Mouse (Mus musculus) common myeloid progenitor, adult 5-6 weeks (primary cell): ENCODE measurements around the gene Gnb1. TPM values are rescaled to one million over a fixed set of nuclear protein-coding genes. Genes with fewer than 3 reads are reported as not detected.
"Not testable (repeated sequence)": the region's sequence is repeated elsewhere in the genome, so short reads cannot be mapped to it uniquely, and the experiment has no call there.

Source experiments
- ATAC-seq: replicated peaks from 2 replicates; pipeline ENCODE4 v1.8.0; 2016; ENCODE audit warnings: low read depth, mild to moderate bottlenecking, moderate TSS enrichment, inconsistent platforms; ENCODE audit not compliant: poor library complexity, severe bottlenecking
- total RNA-seq: library from RNA; stranded (forward); fragments of 200-1000, 187-1606 nt; gene quantifications from 2 replicates; pipeline ENCODE4 v1.2.3, GENCODE M21; 2017

Gnb1 gene
- total RNA-seq: 174 and 208 TPM in 2 replicates

DNA sequence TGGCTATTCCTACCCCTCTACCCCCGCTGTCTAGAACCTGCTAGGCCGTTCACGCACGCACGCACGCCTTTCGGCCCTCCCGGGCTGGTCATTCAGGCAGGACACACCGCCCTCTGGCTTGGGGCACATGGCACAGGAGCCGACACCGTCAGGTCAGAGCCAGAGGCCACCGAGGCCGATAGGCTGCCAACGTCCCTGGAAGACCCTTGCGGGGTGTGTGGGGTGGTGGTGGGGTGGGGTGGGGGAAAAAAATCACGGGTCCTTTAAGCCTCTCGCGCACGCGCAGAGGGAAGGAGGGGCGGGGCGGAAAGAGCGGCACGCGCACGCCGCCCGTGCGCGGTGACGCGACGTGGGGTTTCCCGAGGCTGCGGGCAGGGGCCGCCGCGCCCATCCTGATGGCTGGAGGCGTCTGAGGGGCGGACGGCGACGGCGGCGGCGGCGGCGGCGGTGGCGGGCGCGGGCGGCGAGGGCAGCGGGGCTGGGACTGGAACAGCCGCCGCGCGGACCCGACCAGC lies at the start of gene Gnb1:
Gene Gnb1 (plus strand): TSS at position 372 of the 515 bp plus-strand sequence.
- peak; percentile 57 for ATAC-seq

GRCm38 (mm10) chr4:155442808-155443207 lies 48.4 kb upstream of the Gnb1 start:
- ATAC-seq: no peak

- ATAC-seq: no peak
Measured at GRCm38 (mm10) chr4:155451597-155451996, 39.6 kb upstream of the Gnb1 start.

DNA sequence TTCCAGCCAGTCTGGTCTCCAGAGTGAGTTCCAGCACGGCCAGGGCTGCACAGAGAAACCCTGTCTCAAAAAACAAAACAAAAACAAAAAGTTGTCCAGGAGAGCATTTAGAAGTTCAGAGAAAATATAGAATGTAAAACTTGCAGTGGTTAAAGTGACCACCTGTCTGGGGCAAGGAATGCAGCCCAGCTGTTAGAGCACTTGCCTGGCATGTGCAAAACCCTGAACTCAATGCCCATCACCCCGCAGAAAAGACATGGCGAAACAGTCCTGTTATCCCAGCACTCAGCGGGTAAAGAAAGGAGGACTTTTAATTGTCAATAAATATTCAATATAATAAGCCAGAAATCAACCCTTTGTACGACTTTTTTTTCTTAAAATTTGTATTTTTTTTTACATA lies 32.6 kb upstream of the Gnb1 start:
- ATAC-seq: no peak

GRCm38 (mm10) chr4:155463050-155463449 lies 28.1 kb upstream of the Gnb1 start:
- ATAC-seq: no peak

- no peak for ATAC-seq
Measured at GRCm38 (mm10) chr4:155463611-155464010, 27.6 kb upstream of the Gnb1 start.

DNA sequence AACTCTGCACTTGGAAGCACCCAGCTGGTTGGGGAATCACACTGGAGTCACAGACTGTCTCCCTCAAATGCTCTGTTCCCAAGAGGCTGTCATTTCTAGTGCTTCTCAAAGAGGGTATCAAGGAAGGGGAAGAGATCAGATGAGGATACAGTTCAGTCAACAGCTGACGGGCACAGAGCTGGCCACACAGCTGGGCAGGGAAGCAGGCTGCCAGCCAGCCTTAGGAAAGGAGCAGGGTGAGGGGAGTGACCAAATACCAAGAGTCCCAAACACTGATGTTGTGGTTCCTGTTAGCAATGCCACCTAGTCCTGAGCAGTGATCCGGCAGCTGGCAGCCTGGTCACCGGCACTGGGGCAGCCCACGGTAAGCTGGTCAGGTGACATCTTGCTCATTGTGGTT lies 27.1 kb upstream of the Gnb1 start:
- no peak for ATAC-seq

DNA sequence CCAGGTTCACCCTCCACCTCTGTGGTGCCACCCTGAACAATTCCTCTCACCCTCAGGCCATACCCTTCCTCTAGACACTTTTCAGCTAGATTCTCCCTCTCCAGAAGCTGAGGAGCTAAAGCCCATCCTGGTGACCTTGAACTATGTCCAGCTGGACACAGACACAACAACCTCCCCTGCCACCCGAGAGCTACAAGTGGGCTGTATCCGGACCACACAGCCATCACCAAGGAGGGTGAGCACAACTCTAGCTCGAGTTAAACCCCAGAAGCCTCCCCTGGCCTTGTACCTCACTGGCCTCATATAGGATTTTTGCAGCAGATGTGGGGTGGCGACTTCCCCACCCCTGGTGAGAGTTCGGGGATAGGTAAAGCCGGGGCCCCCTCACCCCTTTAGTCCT lies 25.6 kb upstream of the Gnb1 start:
- no peak for ATAC-seq

- ATAC-seq: no peak
Measured at GRCm38 (mm10) chr4:155466080-155466479, 25.1 kb upstream of the Gnb1 start.

GRCm38 (mm10) chr4:155467237-155468010 lies 23.7 kb upstream of the Gnb1 start:
- no peak for ATAC-seq

GRCm38 (mm10) chr4:155468952-155469351 lies 22.2 kb upstream of the Gnb1 start, which contains the start of gene Tmem52:
Tmem52 (plus strand) TSS chr4:155469114.
- ATAC-seq: peak; percentile 89

DNA sequence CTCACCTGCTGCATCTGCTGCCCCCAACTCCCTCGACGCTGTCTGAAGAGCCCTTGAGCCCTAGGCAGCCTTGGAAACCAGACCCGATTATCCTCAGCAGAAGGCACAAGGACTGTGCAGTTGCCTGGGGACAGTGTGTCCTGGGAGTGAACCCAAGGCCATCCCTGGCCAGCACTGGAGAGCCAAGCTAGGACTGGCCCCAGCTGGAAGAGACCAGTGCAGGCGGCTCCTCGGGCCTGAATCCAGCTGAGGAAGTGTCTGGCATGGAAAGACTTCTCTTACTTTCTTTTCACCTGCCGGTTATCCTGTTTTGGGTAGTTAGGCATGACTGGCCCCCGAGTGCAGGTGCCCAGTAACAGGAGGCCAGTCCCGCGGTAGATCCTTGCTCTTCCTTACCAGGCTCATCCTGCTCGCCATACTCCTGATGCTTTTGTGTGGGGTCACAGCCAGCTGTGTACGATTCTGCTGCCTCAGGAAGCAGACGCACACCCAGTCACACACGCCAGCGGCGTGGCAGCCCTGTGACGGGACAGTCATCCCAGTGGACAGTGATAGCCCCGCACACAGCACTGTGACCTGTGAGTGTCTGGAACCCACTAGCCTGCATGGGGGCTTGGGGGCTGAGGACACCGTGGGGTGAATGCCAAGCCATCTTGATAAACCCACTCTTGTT lies 21.4 kb upstream of the Gnb1 start:
- no peak for ATAC-seq

GRCm38 (mm10) chr4:155470263-155470953 lies 20.8 kb upstream of the Gnb1 start:
- ATAC-seq: 0 out of 2 replicates have a peak, but pooled peaks have one; percentile 9

DNA sequence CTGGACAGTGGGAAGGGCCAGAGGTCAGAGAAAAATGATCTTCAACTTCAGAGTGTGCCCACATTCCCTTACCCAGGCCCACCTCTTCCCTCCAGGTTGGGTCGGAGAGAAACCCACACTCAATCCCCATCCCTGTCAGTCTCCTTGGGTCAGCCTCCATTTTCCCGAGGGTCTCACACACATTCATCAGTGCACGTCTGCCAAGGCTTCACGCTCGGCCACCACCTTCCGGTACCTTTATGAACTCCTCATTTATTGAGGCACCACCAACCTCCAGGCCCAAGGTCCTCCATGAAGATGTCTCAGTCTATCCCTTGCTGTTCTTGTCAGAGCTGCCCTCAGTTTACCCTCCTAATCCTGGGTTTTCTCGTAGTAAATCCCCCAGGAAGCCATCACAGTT lies 20.2 kb upstream of the Gnb1 start:
- ATAC-seq: no peak

- ATAC-seq: no peak
Measured at GRCm38 (mm10) chr4:155471406-155471805, 19.8 kb upstream of the Gnb1 start.

- ATAC-seq: no peak
Measured at GRCm38 (mm10) chr4:155472716-155473290, 18.4 kb upstream of the Gnb1 start.

GRCm38 (mm10) chr4:155473319-155473718 lies 17.8 kb upstream of the Gnb1 start:
- ATAC-seq: no peak

GRCm38 (mm10) chr4:155473796-155474195 lies 17.4 kb upstream of the Gnb1 start:
- not testable (repeated sequence) for ATAC-seq

DNA sequence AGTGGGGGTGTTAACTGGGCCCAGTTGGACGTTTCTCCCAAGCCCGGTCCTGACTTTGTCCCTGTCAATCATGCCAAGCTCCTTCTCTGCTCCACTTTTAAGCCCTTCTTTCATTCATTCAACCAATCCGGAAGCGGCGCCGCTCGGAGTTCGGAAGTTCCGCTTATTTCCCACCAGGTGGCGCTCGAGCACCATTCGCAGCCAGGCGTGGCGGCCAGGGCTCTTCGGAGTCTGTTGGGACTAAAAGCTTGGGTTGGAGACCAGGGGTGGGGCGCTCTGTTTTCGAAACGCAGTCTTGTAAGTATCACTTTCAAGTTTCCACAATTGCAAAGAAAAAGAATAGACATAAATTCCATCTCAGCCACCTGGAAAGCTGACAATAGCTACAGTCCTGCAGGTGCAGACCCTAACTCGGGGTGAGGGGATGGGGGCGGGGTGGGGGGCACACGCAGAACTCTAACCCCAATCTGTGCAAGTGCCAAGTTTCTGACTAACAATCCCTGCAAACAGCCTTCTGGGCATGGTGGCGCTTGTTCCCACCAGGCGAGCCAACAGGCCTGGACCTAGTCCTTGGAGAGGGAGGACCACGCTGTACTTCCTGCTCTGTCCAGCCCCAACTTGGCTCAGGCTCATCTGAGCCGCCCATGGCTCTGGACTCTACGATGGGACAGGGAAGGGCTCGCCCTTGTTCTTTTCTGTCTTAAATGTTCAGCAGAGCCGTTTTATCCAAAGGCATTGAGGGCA lies 9.6 kb upstream of the Gnb1 start:
- peak; percentile 94 for ATAC-seq

DNA sequence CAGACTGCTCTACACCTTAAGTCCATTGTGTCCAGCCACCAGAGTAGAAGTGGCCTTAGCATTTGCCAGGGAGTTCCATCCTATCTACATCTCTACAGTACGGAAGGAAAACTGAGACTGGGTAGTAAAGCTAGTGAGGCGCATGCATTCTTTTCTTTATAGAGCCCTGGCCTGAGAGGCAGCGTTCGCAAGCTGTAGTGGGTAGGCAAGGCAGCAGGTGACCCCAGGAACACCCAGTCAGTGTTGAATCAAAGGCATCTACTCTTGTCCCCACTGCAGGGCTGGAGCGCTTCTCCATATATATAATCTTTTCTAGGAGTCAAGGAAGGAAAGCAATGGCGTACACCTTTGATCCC lies 9.1 kb upstream of the Gnb1 start:
- ATAC-seq: no peak
